Mouse (Mus musculus) spleen, postnatal 10 days (tissue): ENCODE results near the gene Dnah12.
A peak's percentile ranks its signal among the peaks of the same experiment; 100 is the strongest.
"Not testable (repeated sequence)": the region's sequence is repeated elsewhere in the genome, so short reads cannot be mapped to it uniquely, and the experiment has no call there.

Experiments used
- DNase-seq, 2 experiments: peaks; one replicate each; pipeline ENCODE4 v3.0.0; 2021 to 2022; ENCODE audit warnings: low spot score in 2 of 2

Gene Dnah12

GRCm38 (mm10) chr14:26719696-26720095, 26.6 kb downstream of the Dnah12 start:
- not testable (repeated sequence) for DNase-seq

- no peak for DNase-seq
Observed at GRCm38 (mm10) chr14:26724898-26725297, 31.8 kb downstream of the Dnah12 start.

DNA sequence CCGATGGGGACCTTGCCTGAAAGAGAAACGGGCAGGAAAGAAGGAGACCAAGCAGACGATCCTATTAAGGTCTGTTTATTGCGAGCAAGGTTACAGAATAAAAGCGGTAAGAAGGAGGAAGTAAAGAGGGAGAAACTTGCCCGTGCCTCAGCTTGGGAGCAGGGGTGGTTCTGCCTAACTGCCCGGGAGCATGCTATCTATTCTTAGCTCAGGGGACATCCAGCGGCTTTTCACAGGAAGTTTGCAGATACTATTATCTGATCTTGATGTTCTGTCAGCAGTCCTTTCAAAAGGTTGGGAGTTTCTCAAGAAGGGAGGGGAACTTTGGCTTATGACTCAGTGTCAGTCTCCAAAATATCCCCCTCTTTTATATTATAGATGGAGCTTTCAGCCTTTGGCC, 65.5 kb downstream of the Dnah12 start:
- DNase-seq = no peak

GRCm38 (mm10) chr14:26764827-26765226, 71.8 kb downstream of the Dnah12 start:
- peak in 1 of 2 experiments; percentile 34 for DNase-seq

DNA sequence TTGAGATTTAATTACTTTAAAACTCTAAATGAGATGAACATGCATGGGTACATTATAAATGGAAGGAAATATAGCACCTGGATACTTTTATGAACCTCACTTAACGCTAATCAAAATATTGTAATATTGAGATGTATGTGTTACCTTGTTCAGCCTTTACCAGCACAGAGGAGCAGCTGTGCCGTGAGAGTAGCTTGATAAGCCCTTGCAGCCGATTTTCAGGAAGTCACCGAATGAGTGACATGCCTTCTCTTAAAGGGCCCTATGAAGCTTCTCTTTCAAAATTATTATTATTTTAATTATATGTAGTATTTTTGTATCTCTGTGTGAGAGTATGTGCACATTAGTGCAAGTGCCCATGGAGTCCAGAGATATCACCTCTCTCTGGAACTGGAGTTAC, 75.1 kb downstream of the Dnah12 start:
- DNase-seq = no peak

DNA sequence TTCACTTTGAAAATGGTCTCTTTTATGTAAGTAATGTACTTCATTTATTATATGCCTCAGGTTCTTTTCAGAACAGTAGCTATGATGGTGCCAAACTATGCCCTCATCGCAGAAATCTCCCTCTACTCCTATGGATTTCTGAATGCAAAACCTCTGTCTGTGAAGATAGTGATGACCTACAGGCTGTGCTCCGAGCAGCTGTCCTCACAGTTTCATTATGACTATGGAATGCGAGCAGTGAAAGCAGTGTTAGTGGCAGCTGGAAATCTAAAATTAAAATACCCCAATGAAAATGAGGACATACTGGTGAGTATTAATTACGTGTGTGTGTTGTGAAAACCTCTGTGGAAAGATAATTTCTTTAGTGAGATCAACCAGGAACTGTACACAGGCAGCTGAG, 80.5 kb downstream of the Dnah12 start:
- no peak for DNase-seq

GRCm38 (mm10) chr14:26783731-26784130, 90.7 kb downstream of the Dnah12 start:
- DNase-seq = no peak

DNA sequence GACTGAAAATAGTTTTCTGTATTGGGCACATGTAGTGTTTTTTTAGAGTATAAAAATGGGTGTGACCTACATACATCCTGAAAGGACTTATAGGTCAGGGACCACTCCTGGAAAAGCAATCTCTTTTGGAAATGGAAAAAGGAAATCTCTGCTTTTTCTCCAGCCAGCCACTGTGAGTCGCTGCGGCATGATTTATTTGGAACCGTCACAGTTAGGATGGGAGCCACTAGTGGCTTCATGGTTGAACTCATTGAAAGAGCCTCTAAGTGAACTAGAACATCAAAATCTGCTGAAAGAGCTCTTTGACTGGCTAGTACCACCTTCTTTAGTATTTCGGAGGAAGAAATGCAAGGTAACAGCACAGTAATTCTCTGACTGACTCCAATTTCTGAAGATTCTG, 92.6 kb downstream of the Dnah12 start:
- DNase-seq = no peak

DNA sequence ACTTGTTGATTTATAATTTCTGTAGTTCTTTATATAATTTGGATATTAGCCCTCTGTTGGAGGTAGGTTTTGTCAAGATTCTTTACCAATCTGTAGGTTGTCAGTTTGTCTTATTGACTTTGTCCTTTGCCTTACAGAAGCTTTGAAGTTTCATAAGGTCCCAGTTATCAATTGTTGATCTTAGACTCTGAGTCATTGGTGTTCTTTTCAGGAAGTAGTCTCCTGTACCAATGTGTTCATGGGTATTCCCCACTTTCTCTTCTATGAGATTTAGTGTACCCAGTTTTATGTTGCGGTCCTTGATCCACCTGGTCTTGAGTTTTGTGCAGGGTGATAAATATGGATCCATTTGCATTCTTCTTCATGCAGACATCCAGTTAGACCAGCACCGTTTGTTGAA, 101.4 kb downstream of the Dnah12 start:
- no peak for DNase-seq

DNA sequence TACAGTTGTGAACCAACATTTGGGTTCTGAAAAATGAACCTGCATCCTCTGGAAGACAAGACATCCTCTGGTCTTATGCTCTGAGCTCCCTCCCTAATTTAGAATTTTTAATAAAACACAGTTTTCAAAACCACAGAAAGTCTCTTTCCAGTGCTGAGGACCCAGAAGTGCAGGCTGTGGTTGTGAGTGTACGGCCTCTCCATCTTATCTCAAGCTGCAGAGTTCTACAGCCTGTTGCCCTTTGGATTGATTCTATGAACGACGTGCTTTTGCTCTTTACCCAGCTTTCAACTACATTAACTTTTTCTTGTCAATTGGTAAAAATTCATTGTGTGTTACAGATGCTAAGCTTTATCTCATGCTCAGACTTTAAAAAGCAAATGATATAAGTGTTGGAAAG, 105.3 kb downstream of the Dnah12 start:
- DNase-seq = no peak

DNA sequence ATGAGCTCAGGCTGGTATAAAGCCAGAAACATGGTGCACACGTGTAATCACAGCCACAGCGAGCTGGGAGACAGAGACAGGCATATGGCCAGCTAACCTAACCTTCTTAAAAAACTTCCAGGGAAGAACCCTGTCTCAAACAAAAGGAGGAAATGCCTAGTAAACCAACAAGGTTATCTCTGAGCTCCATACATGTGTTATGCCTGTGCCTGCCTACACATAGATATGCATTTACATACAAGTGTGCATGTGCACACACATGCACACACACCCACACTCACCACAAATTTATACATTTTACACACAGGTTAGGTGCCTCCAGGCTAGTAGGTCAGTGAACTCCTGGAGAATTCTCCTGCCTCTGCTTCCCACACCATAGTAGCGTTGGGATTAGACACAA, 106.2 kb downstream of the Dnah12 start:
- DNase-seq = no peak

DNA sequence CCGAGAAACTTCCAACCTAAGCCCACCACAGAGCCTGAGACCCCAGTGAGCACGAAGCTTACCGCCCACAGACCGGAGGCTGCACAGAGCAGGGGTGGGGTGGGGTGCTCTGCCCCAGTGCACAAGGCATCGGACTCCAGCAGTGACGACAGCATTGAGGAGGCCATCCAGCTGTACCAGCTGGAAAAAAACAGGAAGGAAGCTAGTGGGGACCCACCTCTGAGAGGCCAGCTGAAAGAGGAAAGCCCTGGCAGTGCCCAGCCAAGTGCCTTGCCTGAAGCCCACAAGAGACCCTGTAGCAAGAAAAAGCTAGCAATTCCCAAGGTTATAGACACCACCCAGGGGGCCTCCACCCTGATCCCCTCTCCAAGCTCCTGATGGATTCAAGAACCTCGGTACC, 112.4 kb downstream of the Dnah12 start:
- DNase-seq = no peak

DNA sequence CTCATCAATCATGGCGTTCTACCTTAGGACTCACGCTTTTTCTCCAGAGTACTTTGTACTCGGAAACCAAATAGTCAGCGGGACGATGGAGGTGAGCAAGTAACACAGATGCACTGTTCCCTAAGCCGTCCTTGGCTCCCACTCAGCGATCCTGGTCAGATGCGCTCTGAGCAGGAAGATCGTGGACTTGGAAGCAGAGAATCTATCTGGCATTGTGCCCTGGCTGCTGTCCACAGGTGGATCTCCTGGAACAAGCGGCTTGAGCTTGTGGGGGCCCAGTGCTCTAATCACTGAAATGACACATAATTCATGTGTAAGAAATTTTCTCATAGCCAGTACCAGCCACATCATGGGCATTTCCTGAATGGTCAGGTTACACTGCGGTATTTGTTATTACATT, 119.7 kb downstream of the Dnah12 start:
- no peak for DNase-seq

DNA sequence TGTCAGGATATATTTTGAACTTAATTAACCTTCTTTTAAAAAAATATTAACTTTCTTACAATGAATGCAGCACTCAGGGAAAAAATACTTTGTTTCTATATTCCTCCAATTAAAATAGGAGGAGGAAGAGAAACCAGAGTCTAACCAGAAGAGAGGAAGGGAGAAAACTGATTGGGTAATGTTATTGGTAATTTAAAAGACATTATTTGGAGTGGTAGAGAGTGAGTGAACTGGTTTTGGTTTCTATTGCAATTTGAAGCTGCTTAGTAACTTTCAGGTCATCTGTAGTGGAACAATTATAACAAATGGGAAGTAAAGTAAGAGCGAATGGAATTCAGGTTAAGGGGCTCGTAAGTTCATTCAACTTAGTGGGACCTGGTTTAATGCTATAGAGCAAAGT, 120.8 kb downstream of the Dnah12 start:
- DNase-seq = no peak

DNA sequence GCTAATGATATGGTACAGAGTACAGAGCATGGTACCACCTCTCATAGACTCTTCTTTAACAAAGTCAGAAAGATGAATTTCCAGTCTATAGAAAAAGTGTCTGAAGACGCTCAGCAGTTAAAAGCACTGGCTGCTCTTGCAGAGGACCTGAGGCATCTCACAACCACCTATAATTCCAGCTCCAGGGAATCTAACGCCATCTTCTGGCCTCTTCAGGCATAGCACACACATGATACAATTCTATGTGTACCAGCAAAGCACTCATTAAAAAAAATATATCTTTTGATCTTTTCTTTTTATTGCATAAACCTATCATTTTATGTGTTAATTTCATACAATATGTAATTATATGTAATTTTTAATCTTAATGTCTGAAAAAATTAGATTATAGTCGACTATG, 121.8 kb downstream of the Dnah12 start:
- DNase-seq = peak in 1 of 2 experiments; percentile 48

- DNase-seq = no peak
Observed at GRCm38 (mm10) chr14:26816785-26817184, 123.7 kb downstream of the Dnah12 start.

DNA sequence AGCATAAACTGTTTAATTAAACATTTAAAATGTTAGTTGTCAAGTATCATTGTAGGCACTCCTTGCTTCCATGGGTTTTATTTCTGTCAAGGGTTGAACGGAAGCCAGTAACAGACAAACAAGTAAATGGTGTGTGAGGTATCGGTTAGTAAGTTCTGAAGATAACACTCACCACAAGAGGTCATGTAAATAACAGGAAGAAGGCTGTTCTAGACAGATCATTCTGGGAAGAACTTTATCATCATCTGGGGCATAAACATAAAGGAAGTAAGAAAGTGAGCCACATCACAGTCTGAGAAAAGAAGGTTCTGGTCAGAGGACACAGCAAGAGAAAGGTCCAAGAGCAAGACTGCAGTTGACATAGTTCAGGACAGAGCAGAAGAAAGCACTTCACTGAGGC, 132.9 kb downstream of the Dnah12 start:
- no peak for DNase-seq

DNA sequence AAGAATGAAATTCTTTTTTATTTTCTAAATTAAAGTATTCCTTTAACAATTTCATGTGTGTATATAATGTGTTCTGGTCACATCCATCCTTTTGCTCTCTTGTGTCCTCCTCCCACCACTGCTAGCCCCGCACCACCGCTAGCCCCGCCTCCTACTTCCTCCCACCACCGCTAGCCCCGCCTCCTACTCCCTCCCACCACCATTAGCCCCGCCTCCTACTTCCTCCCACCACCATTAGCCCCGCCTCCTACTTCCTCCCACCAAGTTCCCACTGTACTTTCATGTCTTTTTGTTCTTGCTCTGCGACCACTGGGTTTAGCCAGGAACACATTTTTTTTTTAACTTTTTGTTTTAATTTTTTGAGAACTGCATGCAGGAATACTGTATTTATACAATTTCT, 160.0 kb downstream of the Dnah12 start:
- DNase-seq = peak in 1 of 2 experiments; percentile 56

DNA sequence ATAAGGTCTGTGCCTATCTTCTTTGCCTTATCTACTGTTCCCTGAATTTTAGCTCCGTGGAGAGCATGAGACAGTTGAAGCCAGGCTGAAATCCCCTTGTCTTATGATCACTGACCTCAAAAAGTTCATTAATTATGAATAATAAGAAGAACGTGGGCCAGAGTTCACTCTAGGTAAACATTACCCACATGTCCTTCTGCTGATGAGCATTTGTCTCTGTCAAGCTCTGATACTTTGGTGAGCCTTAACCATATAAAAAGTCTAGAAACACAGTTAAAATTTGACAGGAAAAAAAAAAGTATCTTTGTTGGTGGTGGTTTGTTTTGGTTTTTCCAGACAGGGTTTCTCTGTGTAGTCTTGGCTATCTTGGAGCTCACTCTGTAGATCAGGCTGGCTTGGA, 161.0 kb downstream of the Dnah12 start:
- DNase-seq = no peak

GRCm38 (mm10) chr14:26858364-26858763, 165.3 kb downstream of the Dnah12 start:
- DNase-seq = peak in 1 of 2 experiments; percentile 32

DNA sequence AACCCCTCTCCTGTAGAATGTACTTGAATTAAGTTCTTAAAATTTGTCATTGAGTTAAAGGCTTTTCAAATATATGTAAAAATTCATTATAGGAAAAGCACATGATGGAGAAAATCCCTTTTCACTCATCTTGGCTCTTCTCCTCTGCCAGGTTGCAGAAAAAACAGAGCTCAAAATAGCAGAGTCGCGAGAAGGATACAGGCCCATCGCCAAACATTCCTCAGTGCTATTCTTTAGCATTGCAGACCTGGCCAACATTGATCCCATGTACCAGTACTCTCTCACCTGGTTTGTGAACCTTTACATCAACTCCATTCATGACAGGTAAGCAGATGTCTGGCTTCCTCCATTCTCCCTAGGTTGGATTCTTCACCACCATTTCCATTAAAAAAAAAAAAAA, 165.9 kb downstream of the Dnah12 start:
- no peak for DNase-seq

DNA sequence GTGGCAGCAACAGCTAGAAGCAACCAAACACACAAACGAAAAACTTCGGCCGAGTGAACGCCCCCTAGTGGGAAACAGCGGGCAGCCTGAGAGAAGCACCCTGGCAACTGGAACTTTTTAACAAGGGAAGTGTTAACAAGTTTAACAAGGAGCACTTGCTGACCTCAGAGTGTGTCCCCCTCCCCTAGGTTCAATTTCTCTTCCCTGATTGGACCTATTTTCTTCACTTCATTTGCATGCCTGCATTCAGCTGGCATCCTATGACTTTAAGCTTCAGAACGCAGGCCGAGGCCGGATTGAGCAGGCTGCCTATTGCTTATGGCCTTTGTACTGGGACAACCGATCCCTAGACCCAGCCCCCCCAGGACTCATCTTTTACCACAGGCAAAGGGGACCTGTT, 174.3 kb downstream of the Dnah12 start:
- DNase-seq = no peak

- DNase-seq = no peak
Observed at GRCm38 (mm10) chr14:26868299-26868698, 175.2 kb downstream of the Dnah12 start.

DNA sequence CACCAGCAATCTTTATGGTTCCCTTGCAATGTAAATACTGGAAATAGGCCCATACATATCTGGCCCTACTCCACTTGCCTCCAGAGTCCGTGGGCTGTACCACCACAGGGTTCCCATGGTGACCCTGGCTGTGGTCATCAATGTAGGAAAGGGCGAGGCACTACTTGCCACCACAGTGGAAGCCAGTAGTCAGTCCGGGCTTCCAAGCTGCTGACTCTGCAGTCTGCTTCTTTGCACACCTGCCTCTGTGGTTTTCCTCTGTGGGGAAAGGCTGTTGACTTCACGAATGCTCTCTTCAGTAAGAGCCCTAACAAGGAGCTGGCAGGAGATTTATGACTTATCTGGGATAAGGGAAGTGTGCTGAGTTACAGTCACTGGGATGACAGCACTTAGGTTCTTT, 185.7 kb downstream of the Dnah12 start:
- no peak for DNase-seq

DNA sequence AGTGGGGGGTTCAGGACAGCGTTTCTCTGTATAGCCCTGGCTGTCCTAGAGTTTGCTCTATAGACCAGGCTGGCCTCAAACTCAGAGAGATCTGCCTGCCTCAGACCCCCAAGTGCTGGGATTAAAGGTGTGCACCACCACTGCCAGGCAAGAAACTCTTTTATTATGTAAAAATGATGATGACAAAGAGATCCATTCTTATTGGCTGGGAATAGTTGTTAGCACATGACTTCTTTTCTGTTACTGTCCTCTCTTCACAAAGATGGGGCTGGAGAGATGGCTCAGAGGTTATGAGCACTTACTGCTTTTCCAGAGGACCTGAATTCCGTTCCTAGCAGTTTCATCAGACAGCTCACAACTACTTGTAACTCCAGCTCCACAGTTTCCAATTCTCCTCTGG, 186.9 kb downstream of the Dnah12 start:
- no peak for DNase-seq
